Mouse (Mus musculus) myocyte (in vitro differentiated cells): ENCODE data around the gene Ntrk3.

ENCODE experiments used
- CEBPB ChIP-seq: IDR thresholded peaks from 2 replicates; pipeline ENCODE4 v1.6.1; 2011; ENCODE audit warnings: mild to moderate bottlenecking, moderate library complexity; ENCODE audit not compliant: poor library complexity, insufficient read depth, severe bottlenecking
- E2F4 ChIP-seq: IDR thresholded peaks from one replicate; pipeline ENCODE4 v1.6.1; 2011; ENCODE audit warnings: mild to moderate bottlenecking, control low read depth, moderate library complexity; ENCODE audit not compliant: insufficient read depth
- MYOD1 ChIP-seq, 3 experiments: IDR thresholded peaks; one replicate each; pipeline ENCODE4 v1.6.1; 2011; ENCODE audit warnings: control low read depth in 2 of 3, low read depth in 2 of 3, mild to moderate bottlenecking in 2 of 3, moderate library complexity in 1 of 3; ENCODE audit not compliant: insufficient read length in 2 of 3, control insufficient read depth in 1 of 3
- POLR2A ChIP-seq: IDR thresholded peaks from one replicate; pipeline ENCODE4 v1.6.1; 2011; ENCODE audit warnings: low read depth, mild to moderate bottlenecking, control low read depth, moderate library complexity; ENCODE audit not compliant: insufficient read length
- USF1 ChIP-seq: IDR thresholded peaks from one replicate; pipeline ENCODE4 v1.6.1; 2011; ENCODE audit warnings: low read depth, mild to moderate bottlenecking, control low read depth, moderate library complexity

DNA sequence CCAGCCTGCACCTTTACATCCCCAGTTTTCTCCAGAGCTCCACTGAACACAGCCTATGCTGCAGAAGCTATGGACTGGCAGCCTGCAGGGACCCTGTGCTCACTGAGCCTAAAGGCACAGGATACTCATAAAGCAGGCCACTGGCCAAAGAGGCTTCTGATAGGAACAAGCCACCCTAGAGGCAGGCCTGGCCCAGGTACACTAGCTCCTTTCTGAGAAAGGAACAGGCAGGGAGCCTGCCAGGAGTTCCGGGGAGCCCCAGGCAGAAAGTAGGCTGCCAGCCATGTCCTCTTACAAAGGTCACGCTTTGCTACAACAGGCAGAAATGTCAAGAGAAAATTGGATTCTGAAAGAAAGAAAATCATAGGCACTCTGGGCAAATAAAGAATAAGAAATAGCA, 254.8 kb downstream of the Ntrk3 start:
- TF ChIP-seq USF1 (no peak), POLR2A (no peak), MYOD1 (IDR thresholded peaks at IDR 0.05; ENCODE audit: control insufficient read depth in 1 of 3, insufficient read length in 2 of 3, low read depth in 2 of 3) (no peak), E2F4 (no peak), CEBPB (no peak)
